Mouse (Mus musculus) megakaryocyte, embryonic 14.5 days (primary cell): ENCODE measurements at regions not wholly inside any gene's neighbourhood (a gene's known extent, or its start where the extent isn't known, plus 50 kb on each side); places are given as distances from the start of the nearest gene placed in this dataset.

Experiments
- FLI1 ChIP-seq: IDR thresholded peaks from 2 replicates; pipeline ENCODE4 v1.6.1; 2012; ENCODE audit warnings: low read length, inconsistent platforms, mixed read lengths
- GATA1 ChIP-seq: IDR thresholded peaks from 3 replicates; pipeline ENCODE4 v1.6.1; 2012; ENCODE audit warnings: mixed read lengths, low read length, inconsistent platforms, borderline replicate concordance

DNA sequence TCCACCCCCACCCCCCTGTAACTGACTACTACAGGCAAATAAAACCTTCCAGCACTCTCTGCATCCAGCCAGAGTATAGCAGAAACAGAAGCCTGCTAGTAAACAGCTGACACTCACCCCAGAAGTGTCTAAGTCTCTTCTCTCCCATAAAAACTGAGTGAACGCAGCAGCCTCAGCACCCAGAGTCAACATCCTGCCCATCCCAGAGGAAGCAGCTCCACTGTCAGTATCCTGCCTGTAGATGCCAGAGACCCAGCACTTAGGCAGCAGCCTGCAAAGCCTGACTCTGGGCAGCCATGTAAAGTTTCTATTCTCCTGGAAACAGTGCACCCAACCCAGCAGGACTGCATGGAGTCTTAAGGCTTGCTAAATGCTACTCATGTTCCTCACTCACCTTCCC lies 128.4 kb downstream of the Ly86 start:
- TF ChIP-seq FLI1, result no peak
- TF ChIP-seq GATA1, result no peak
